Mouse (Mus musculus): Measurements from ENCODE around the gene Dip2b.

Gene Dip2b

GRCm38 (mm10) chr15:100083882-100084281 lies 45.4 kb downstream of the Dip2b start:
- in situ Hi-C loops (cut with MboI, MseI), result no loop called here

- in situ Hi-C loops (cut with MboI, MseI), result no loop called here
Observed at GRCm38 (mm10) chr15:100084882-100085281, 46.4 kb downstream of the Dip2b start.

- in situ Hi-C loops (cut with MboI, MseI), result no loop called here
Observed at GRCm38 (mm10) chr15:100088021-100088420, 49.6 kb downstream of the Dip2b start.

- in situ Hi-C loops (cut with MboI, MseI), result loop anchor here (10.0 kb wide), 1 partner anchor 1085 kb away; the partner anchor contains the start of gene Acvr1b
Observed at GRCm38 (mm10) chr15:100089645-100090053, 51.2 kb downstream of the Dip2b start.

- in situ Hi-C loops (cut with MboI, MseI), result loop anchor here (10.0 kb wide), 1 partner anchor 1083 kb away; the partner anchor contains the start of gene Acvr1b
Observed at GRCm38 (mm10) chr15:100091818-100092217, 53.4 kb downstream of the Dip2b start.

GRCm38 (mm10) chr15:100092258-100092657 lies 53.8 kb downstream of the Dip2b start:
- in situ Hi-C loops (cut with MboI, MseI), result loop anchor here (10.0 kb wide), 1 partner anchor 1083 kb away; the partner anchor contains the start of gene Acvr1b

GRCm38 (mm10) chr15:100096587-100097428 lies 58.3 kb downstream of the Dip2b start:
- in situ Hi-C loops (cut with MboI, MseI), result loop anchor here (10.0 kb wide), 1 partner anchor 1078 kb away; the partner anchor contains the start of gene Acvr1b

- in situ Hi-C loops (cut with MboI, MseI), result no loop called here
Observed at GRCm38 (mm10) chr15:100100336-100100735, 61.9 kb downstream of the Dip2b start.

GRCm38 (mm10) chr15:100101206-100101605 lies 62.7 kb downstream of the Dip2b start:
- in situ Hi-C loops (cut with MboI, MseI), result no loop called here

- in situ Hi-C loops (cut with MboI, MseI), result no loop called here
Observed at GRCm38 (mm10) chr15:100104126-100104525, 65.7 kb downstream of the Dip2b start.

GRCm38 (mm10) chr15:100108071-100108782 lies 69.8 kb downstream of the Dip2b start:
- in situ Hi-C loops (cut with MboI, MseI), result loop anchor here (5.0 kb wide), 1 partner anchor 54 kb away; no protein-coding TSS in a partner anchor

GRCm38 (mm10) chr15:100109916-100110315 lies 71.5 kb downstream of the Dip2b start:
- in situ Hi-C loops (cut with MboI, MseI), result loop anchor here (5.0 kb wide), 1 partner anchor 52 kb away; no protein-coding TSS in a partner anchor

- in situ Hi-C loops (cut with MboI, MseI), result no loop called here
Observed at GRCm38 (mm10) chr15:100111891-100112290, 73.4 kb downstream of the Dip2b start.

GRCm38 (mm10) chr15:100112309-100112966 lies 74.0 kb downstream of the Dip2b start:
- in situ Hi-C loops (cut with MboI, MseI), result no loop called here

GRCm38 (mm10) chr15:100113343-100114275 lies 75.1 kb downstream of the Dip2b start:
- in situ Hi-C loops (cut with MboI, MseI), result no loop called here

GRCm38 (mm10) chr15:100115416-100115815 lies 77.0 kb downstream of the Dip2b start:
- in situ Hi-C loops (cut with MboI, MseI), result no loop called here

GRCm38 (mm10) chr15:100116325-100116724 lies 77.9 kb downstream of the Dip2b start:
- in situ Hi-C loops (cut with MboI, MseI), result no loop called here

GRCm38 (mm10) chr15:100119225-100119788 lies 80.8 kb downstream of the Dip2b start:
- in situ Hi-C loops (cut with MboI, MseI), result no loop called here

- in situ Hi-C loops (cut with MboI, MseI), result no loop called here
Observed at GRCm38 (mm10) chr15:100121437-100121836, 83.0 kb downstream of the Dip2b start.

GRCm38 (mm10) chr15:100123867-100124266 lies 85.4 kb downstream of the Dip2b start:
- in situ Hi-C loops (cut with MboI, MseI), result no loop called here
